Mouse (Mus musculus) limb, embryonic 11.5 days (tissue): Measurements from ENCODE around the gene Kcnk1. TPM values are rescaled to one million over a fixed set of nuclear protein-coding genes. Genes with fewer than 3 reads are reported as not detected.

Source experiments
- ATAC-seq: fragments of 200-750 bp; cut with Nextera tagmentation; 2 replicates; pipeline ENCODE4 v1.8.0; 2017; ENCODE audit warnings: low read depth; ENCODE audit not compliant: insufficient number of reproducible peaks, low FRiP score, low TSS enrichment
- DNase-seq: peaks from one replicate; pipeline ENCODE4 v3.0.0-alpha.2; 2015; ENCODE audit warnings: low spot score
- H3K27ac ChIP-seq: fragments of 300-500 bp; sonication (generic); replicated peaks from 2 replicates; pipeline ENCODE4 v1.5.1; 2014; ENCODE audit warnings: low read depth, mild to moderate bottlenecking, low read length
- H3K27me3 ChIP-seq: fragments of 300-500 bp; sonication (generic); 2 replicates; pipeline ENCODE4 v1.6.1; 2014; ENCODE audit warnings: mild to moderate bottlenecking, low read length, mixed read lengths; ENCODE audit not compliant: control insufficient read depth, insufficient read depth
- H3K36me3 ChIP-seq: fragments of 300-500 bp; sonication (generic); 2 replicates; pipeline ENCODE4 v1.6.1; 2014; ENCODE audit warnings: mild to moderate bottlenecking, low read length, moderate library complexity, mixed read lengths; ENCODE audit not compliant: control insufficient read depth, insufficient read depth
- H3K4me1 ChIP-seq: fragments of 300-500 bp; sonication (generic); 2 replicates; pipeline ENCODE4 v1.6.1; 2014; ENCODE audit warnings: low read length, mixed read lengths; ENCODE audit not compliant: control insufficient read depth, insufficient read depth
- H3K4me2 ChIP-seq: fragments of 300-500 bp; sonication (generic); 2 replicates; pipeline ENCODE4 v1.6.1; 2014; ENCODE audit warnings: low read depth, mild to moderate bottlenecking, moderate library complexity; ENCODE audit not compliant: severe bottlenecking
- H3K4me3 ChIP-seq: fragments of 300-500 bp; sonication (generic); 2 replicates; pipeline ENCODE4 v1.5.1; 2014; ENCODE audit warnings: low read depth, low read length
- H3K9ac ChIP-seq: fragments of 300-500 bp; sonication (generic); 2 replicates; pipeline ENCODE4 v1.6.1; 2014; ENCODE audit warnings: mild to moderate bottlenecking, low read length
- H3K9me3 ChIP-seq: fragments of 300-500 bp; sonication (generic); 2 replicates; pipeline ENCODE4 v1.6.1; 2016; ENCODE audit warnings: low read length; ENCODE audit not compliant: control insufficient read depth
- WGBS: fragments of 180-500 bp; shearing (Covaris S2); extraction: QIAGEN DNeasy Blood & Tissue Kit; methylation state at CpG from one replicate; pipeline ENCODE4 v1.1.7; 2014; 5-methylcytosine and 5-hydroxymethylcytosine counted together
- polyA plus RNA-seq: library from polyadenylated mRNA; unstranded; fragments of >200 nt; fragmentation: Nextera tagmentation; extraction: Ambion mirVana; gene quantifications from 2 replicates; pipeline ENCODE4 v1.2.1, GENCODE M21; 2014

Kcnk1 gene
- polyA plus RNA-seq, 1 experiment from 2014 or later, result 12.0 TPM

- Histone ChIP-seq H3K4me1 (no peaks in the 10 kb centered on the region), H3K4me2 (no peak overlapping the region), H3K27me3 (no peaks in the 10 kb centered on the region), H3K9ac (no peak overlapping the region), H3K27ac (no peak overlapping the region), H3K4me3 (no peak overlapping the region), H3K36me3 (no peaks in the 10 kb centered on the region), H3K9me3 (no peaks in the 10 kb centered on the region)
- no peak for DNase-seq
- 96% methylated on average over 6 of the region's 6 CpGs for whole genome bisulfite sequencing
- ATAC-seq, result no peak
These were observed 8.6 kb downstream of the Kcnk1 start for GRCm38 (mm10) chr8:126003546-126003945.

- no peaks in the 10 kb centered on the region for H3K27me3 ChIP-seq
- 70% methylated on average over 7 of the region's 7 CpGs for WGBS
- H3K4me3 ChIP-seq, result no peak overlapping the region
- H3K27ac ChIP-seq, result no peak overlapping the region
- H3K4me1 ChIP-seq, result no peaks in the 10 kb centered on the region
- H3K9me3 ChIP-seq, result no peaks in the 10 kb centered on the region
- no peak for DNase-seq
- H3K9ac ChIP-seq, result no peak overlapping the region
- no peak for ATAC-seq
- no peak overlapping the region for H3K4me2 ChIP-seq
- H3K36me3 ChIP-seq, result no peaks in the 10 kb centered on the region
These were observed 10.0 kb downstream of the Kcnk1 start for GRCm38 (mm10) chr8:126004953-126005352.

GRCm38 (mm10) chr8:126006310-126006990 is 11.5 kb downstream of the Kcnk1 start:
- DNase-seq, result no peak
- H3K9ac ChIP-seq, result no peak overlapping the region
- no peaks in the 10 kb centered on the region for H3K9me3 ChIP-seq
- ATAC-seq, result no peak
- no peak overlapping the region for H3K4me2 ChIP-seq
- H3K4me1 ChIP-seq, result no peaks in the 10 kb centered on the region
- H3K27ac ChIP-seq, result no peak overlapping the region
- no peak overlapping the region for H3K4me3 ChIP-seq
- no peaks in the 10 kb centered on the region for H3K36me3 ChIP-seq
- WGBS, result 76% methylated on average over 11 of the region's 11 CpGs
- no peaks in the 10 kb centered on the region for H3K27me3 ChIP-seq

GRCm38 (mm10) chr8:126007538-126008330 is 12.8 kb downstream of the Kcnk1 start:
- Histone ChIP-seq H3K9ac (no peak overlapping the region), H3K27me3 (no peaks in the 10 kb centered on the region), H3K4me1 (no peaks in the 10 kb centered on the region), H3K36me3 (no peaks in the 10 kb centered on the region), H3K9me3 (no peaks in the 10 kb centered on the region), H3K27ac (no peak overlapping the region), H3K4me2 (no peak overlapping the region), H3K4me3 (no peak overlapping the region)
- ATAC-seq (no peak), DNase-seq (no peak)
- 83% methylated on average over 19 of the region's 19 CpGs for WGBS

- H3K4me3 ChIP-seq, result no peak overlapping the region
- no peaks in the 10 kb centered on the region for H3K36me3 ChIP-seq
- H3K27me3 ChIP-seq, result no peaks in the 10 kb centered on the region
- H3K9ac ChIP-seq, result no peak overlapping the region
- 90% methylated on average over 2 of the region's 2 CpGs for whole genome bisulfite sequencing
- no peak for ATAC-seq
- H3K27ac ChIP-seq, result no peak overlapping the region
- no peaks in the 10 kb centered on the region for H3K9me3 ChIP-seq
- no peaks in the 10 kb centered on the region for H3K4me1 ChIP-seq
- H3K4me2 ChIP-seq, result no peak overlapping the region
- DNase-seq, result no peak
These were observed 14.0 kb downstream of the Kcnk1 start for GRCm38 (mm10) chr8:126008945-126009344.

GRCm38 (mm10) chr8:126010900-126011299 is 15.9 kb downstream of the Kcnk1 start:
- Histone ChIP-seq H3K9ac (no peak overlapping the region), H3K9me3 (no peaks in the 10 kb centered on the region), H3K36me3 (no peaks in the 10 kb centered on the region), H3K27ac (no peak overlapping the region), H3K4me3 (no peak overlapping the region), H3K4me2 (no peak overlapping the region), H3K27me3 (no peaks in the 10 kb centered on the region), H3K4me1 (no peaks in the 10 kb centered on the region)
- no peak for ATAC-seq
- 85% methylated on average over 3 of the region's 3 CpGs for WGBS
- DNase-seq, result no peak

- no peaks in the 10 kb centered on the region for H3K36me3 ChIP-seq
- no peak overlapping the region for H3K4me2 ChIP-seq
- H3K27me3 ChIP-seq, result no peaks in the 10 kb centered on the region
- no peak overlapping the region for H3K9ac ChIP-seq
- 84% methylated on average over 6 of the region's 6 CpGs for WGBS
- H3K4me1 ChIP-seq, result no peaks in the 10 kb centered on the region
- no peak overlapping the region for H3K4me3 ChIP-seq
- no peaks in the 10 kb centered on the region for H3K9me3 ChIP-seq
- no peak overlapping the region for H3K27ac ChIP-seq
- no peak for ATAC-seq
- no peak for DNase-seq
These were observed 17.4 kb downstream of the Kcnk1 start for GRCm38 (mm10) chr8:126012334-126012733.

GRCm38 (mm10) chr8:126013646-126014045 is 18.7 kb downstream of the Kcnk1 start:
- Histone ChIP-seq H3K4me3 (no peak overlapping the region), H3K9ac (no peak overlapping the region), H3K9me3 (no peaks in the 10 kb centered on the region), H3K27me3 (no peaks in the 10 kb centered on the region), H3K4me2 (no peak overlapping the region), H3K4me1 (no peaks in the 10 kb centered on the region), H3K36me3 (no peaks in the 10 kb centered on the region), H3K27ac (no peak overlapping the region)
- ATAC-seq (no peak), DNase-seq (no peak)
- 93% methylated on average over 5 of the region's 5 CpGs for WGBS
